Mouse (Mus musculus): ENCODE measurements at regions not wholly inside any gene's neighbourhood (a gene's known extent, or its start where the extent isn't known, plus 50 kb on each side); places are given as distances from the start of the nearest gene placed in this dataset.

DNA sequence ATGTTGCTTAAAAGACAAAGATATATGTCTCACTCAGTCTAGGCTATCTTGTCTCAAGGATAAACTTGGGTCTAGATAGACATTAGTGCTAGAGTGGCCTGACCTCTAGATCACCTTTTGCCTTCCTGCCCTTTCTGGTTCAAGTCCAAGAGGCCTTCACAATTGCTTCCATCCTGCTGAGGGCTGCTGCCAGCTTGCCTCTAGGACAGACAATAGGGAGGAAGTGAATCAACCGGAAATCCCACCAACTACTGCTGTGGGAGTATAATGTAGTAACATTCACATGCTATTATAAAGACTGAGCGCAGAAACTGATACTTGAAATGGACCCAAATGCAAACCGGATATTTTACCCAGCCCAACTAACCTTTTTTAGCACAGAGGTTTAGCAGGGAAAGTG, 239.4 kb upstream of the Epha4 start:
- Histone ChIP-seq H3K9ac (ENCODE audit: low read length) (no peak overlapping the region), H3K27me3 (replicated peaks; ENCODE audit: control insufficient read depth, insufficient read depth, low read length) (no peaks in the 10 kb centered on the region), H3K4me2 (ENCODE audit: low read length) (no peak overlapping the region), H3K9me3 (ENCODE audit: control insufficient read depth, low read length) (0 out of 2 replicates have a peak, but pooled peaks cover 2% of the 10 kb centered on the region), H3K36me3 (ENCODE audit: control insufficient read depth, insufficient read depth, low read length) (no peaks in the 10 kb centered on the region), H3K4me1 (replicated peaks; ENCODE audit: control insufficient read depth, insufficient read depth, low read length) (no peaks in the 10 kb centered on the region), H3K27ac (ENCODE audit: low read depth) (no peak overlapping the region), H3K4me3 (ENCODE audit: low read depth, low read length) (no peak overlapping the region)
- no peak for DNase-seq (ENCODE audit: low spot score)
- no peak for ATAC-seq (replicated peaks; ENCODE audit: low FRiP score, low TSS enrichment, low read depth)
- 92% methylated on average over 3 of the region's 3 CpGs for WGBS

- DNase-seq (ENCODE audit: low spot score): no peak
- no peaks in the 10 kb centered on the region for H3K27me3 ChIP-seq (replicated peaks; ENCODE audit: control insufficient read depth, insufficient read depth, low read length)
- no peaks in the 10 kb centered on the region for H3K9me3 ChIP-seq (ENCODE audit: control insufficient read depth, low read length)
- no peak overlapping the region for H3K27ac ChIP-seq (ENCODE audit: low read depth)
- H3K36me3 ChIP-seq (ENCODE audit: control insufficient read depth, insufficient read depth, low read length): no peaks in the 10 kb centered on the region
- 50% methylated on average over 2 of the region's 2 CpGs for whole genome bisulfite sequencing
- no peak overlapping the region for H3K4me3 ChIP-seq (ENCODE audit: low read depth, low read length)
- no peaks in the 10 kb centered on the region for H3K4me1 ChIP-seq (replicated peaks; ENCODE audit: control insufficient read depth, insufficient read depth, low read length)
- H3K4me2 ChIP-seq (ENCODE audit: low read length): no peak overlapping the region
- no peak for ATAC-seq (replicated peaks; ENCODE audit: low FRiP score, low TSS enrichment, low read depth)
- H3K9ac ChIP-seq (ENCODE audit: low read length): no peak overlapping the region
These were observed 233.9 kb upstream of the Epha4 start for GRCm38 (mm10) chr1:77748483-77749465.

- H3K4me2 ChIP-seq (ENCODE audit: low read length): no peak overlapping the region
- no peak for ATAC-seq (replicated peaks; ENCODE audit: low FRiP score, low TSS enrichment, low read depth)
- no peaks in the 10 kb centered on the region for H3K36me3 ChIP-seq (ENCODE audit: control insufficient read depth, insufficient read depth, low read length)
- no peaks in the 10 kb centered on the region for H3K9me3 ChIP-seq (ENCODE audit: control insufficient read depth, low read length)
- H3K27ac ChIP-seq (ENCODE audit: low read depth): no peak overlapping the region
- H3K4me3 ChIP-seq (ENCODE audit: low read depth, low read length): no peak overlapping the region
- no peaks in the 10 kb centered on the region for H3K4me1 ChIP-seq (replicated peaks; ENCODE audit: control insufficient read depth, insufficient read depth, low read length)
- H3K9ac ChIP-seq (ENCODE audit: low read length): no peak overlapping the region
- H3K27me3 ChIP-seq (replicated peaks; ENCODE audit: control insufficient read depth, insufficient read depth, low read length): no peaks in the 10 kb centered on the region
- DNase-seq (ENCODE audit: low spot score): no peak
- WGBS: 85% methylated on average over 10 of the region's 10 CpGs
These were observed 217.2 kb upstream of the Epha4 start for GRCm38 (mm10) chr1:77732099-77732498.

GRCm38 (mm10) chr1:77727561-77727960, 212.7 kb upstream of the Epha4 start:
- no peak overlapping the region for H3K4me2 ChIP-seq (ENCODE audit: low read length)
- H3K9ac ChIP-seq (ENCODE audit: low read length): no peak overlapping the region
- no peaks in the 10 kb centered on the region for H3K27me3 ChIP-seq (replicated peaks; ENCODE audit: control insufficient read depth, insufficient read depth, low read length)
- H3K36me3 ChIP-seq (ENCODE audit: control insufficient read depth, insufficient read depth, low read length): no peaks in the 10 kb centered on the region
- no peak for DNase-seq (ENCODE audit: low spot score)
- ATAC-seq (replicated peaks; ENCODE audit: low FRiP score, low TSS enrichment, low read depth): no peak
- H3K27ac ChIP-seq (ENCODE audit: low read depth): no peak overlapping the region
- no peaks in the 10 kb centered on the region for H3K9me3 ChIP-seq (ENCODE audit: control insufficient read depth, low read length)
- no peak overlapping the region for H3K4me3 ChIP-seq (ENCODE audit: low read depth, low read length)
- 77% methylated on average over 2 of the region's 2 CpGs for WGBS
- H3K4me1 ChIP-seq (replicated peaks; ENCODE audit: control insufficient read depth, insufficient read depth, low read length): no peaks in the 10 kb centered on the region

- H3K4me1 ChIP-seq (replicated peaks; ENCODE audit: control insufficient read depth, insufficient read depth, low read length): no peaks in the 10 kb centered on the region
- ATAC-seq (replicated peaks; ENCODE audit: low FRiP score, low TSS enrichment, low read depth) (no peak), DNase-seq (ENCODE audit: low spot score) (no peak)
- no peak overlapping the region for H3K4me3 ChIP-seq (ENCODE audit: low read depth, low read length)
- no peak overlapping the region for H3K9ac ChIP-seq (ENCODE audit: low read length)
- no peaks in the 10 kb centered on the region for H3K9me3 ChIP-seq (ENCODE audit: control insufficient read depth, low read length)
- H3K27ac ChIP-seq (ENCODE audit: low read depth): no peak overlapping the region
- H3K36me3 ChIP-seq (ENCODE audit: control insufficient read depth, insufficient read depth, low read length): no peaks in the 10 kb centered on the region
- H3K4me2 ChIP-seq (ENCODE audit: low read length): no peak overlapping the region
- no peaks in the 10 kb centered on the region for H3K27me3 ChIP-seq (replicated peaks; ENCODE audit: control insufficient read depth, insufficient read depth, low read length)
- 90% methylated on average over 8 of the region's 8 CpGs for WGBS
These were observed 208.4 kb upstream of the Epha4 start for GRCm38 (mm10) chr1:77723246-77723645.

- Histone ChIP-seq H3K4me3 (ENCODE audit: low read depth, low read length) (no peak overlapping the region), H3K27ac (ENCODE audit: low read depth) (no peak overlapping the region), H3K27me3 (replicated peaks; ENCODE audit: control insufficient read depth, insufficient read depth, low read length) (no peaks in the 10 kb centered on the region), H3K36me3 (ENCODE audit: control insufficient read depth, insufficient read depth, low read length) (no peaks in the 10 kb centered on the region), H3K9ac (ENCODE audit: low read length) (no peak overlapping the region), H3K4me1 (replicated peaks; ENCODE audit: control insufficient read depth, insufficient read depth, low read length) (no peaks in the 10 kb centered on the region), H3K9me3 (ENCODE audit: control insufficient read depth, low read length) (no peaks in the 10 kb centered on the region), H3K4me2 (ENCODE audit: low read length) (no peak overlapping the region)
- DNase-seq (ENCODE audit: low spot score) (no peak), ATAC-seq (replicated peaks; ENCODE audit: low FRiP score, low TSS enrichment, low read depth) (no peak)
- 87% methylated on average over 1 of the region's 1 CpGs for WGBS
These were observed 206.0 kb upstream of the Epha4 start for GRCm38 (mm10) chr1:77720859-77721258.

DNA sequence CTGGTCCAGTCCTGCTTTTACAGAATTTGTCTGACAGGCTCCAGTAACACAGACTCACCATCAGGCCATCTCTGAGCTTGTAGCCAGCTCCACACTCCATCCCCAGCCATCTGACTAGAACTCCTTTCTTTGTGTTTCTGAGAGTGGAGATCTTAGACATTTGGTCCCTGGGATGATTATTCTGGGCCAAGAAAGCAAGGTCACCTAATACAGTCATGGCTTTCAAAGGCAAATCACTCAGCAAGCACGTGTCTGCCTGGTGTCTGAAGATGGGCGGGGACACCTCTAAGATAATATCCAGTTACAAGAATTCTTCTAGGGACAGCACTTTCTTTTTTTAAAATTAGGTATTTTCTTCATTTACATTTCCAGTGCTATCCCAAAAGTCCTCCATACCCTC, 198.1 kb upstream of the Epha4 start:
- H3K36me3 ChIP-seq (ENCODE audit: control insufficient read depth, insufficient read depth, low read length): no peaks in the 10 kb centered on the region
- no peak overlapping the region for H3K4me3 ChIP-seq (ENCODE audit: low read depth, low read length)
- H3K9ac ChIP-seq (ENCODE audit: low read length): no peak overlapping the region
- no peaks in the 10 kb centered on the region for H3K4me1 ChIP-seq (replicated peaks; ENCODE audit: control insufficient read depth, insufficient read depth, low read length)
- DNase-seq (ENCODE audit: low spot score) (no peak), ATAC-seq (replicated peaks; ENCODE audit: low FRiP score, low TSS enrichment, low read depth) (no peak)
- no peaks in the 10 kb centered on the region for H3K9me3 ChIP-seq (ENCODE audit: control insufficient read depth, low read length)
- no peak overlapping the region for H3K4me2 ChIP-seq (ENCODE audit: low read length)
- WGBS: 61% methylated on average over 2 of the region's 2 CpGs
- no peaks in the 10 kb centered on the region for H3K27me3 ChIP-seq (replicated peaks; ENCODE audit: control insufficient read depth, insufficient read depth, low read length)
- no peak overlapping the region for H3K27ac ChIP-seq (ENCODE audit: low read depth)

GRCm38 (mm10) chr1:77708202-77709020, 193.5 kb upstream of the Epha4 start:
- WGBS: 23% methylated on average over 14 of the region's 14 CpGs
- DNase-seq (ENCODE audit: low spot score): peak; percentile 51
- H3K27me3 ChIP-seq (replicated peaks; ENCODE audit: control insufficient read depth, insufficient read depth, low read length): no peaks in the 10 kb centered on the region
- no peaks in the 10 kb centered on the region for H3K36me3 ChIP-seq (ENCODE audit: control insufficient read depth, insufficient read depth, low read length)
- no peaks in the 10 kb centered on the region for H3K9me3 ChIP-seq (ENCODE audit: control insufficient read depth, low read length)
- no peak for ATAC-seq (replicated peaks; ENCODE audit: low FRiP score, low TSS enrichment, low read depth)
- no peak overlapping the region for H3K9ac ChIP-seq (ENCODE audit: low read length)
- no peak overlapping the region for H3K4me2 ChIP-seq (ENCODE audit: low read length)
- H3K4me1 ChIP-seq (replicated peaks; ENCODE audit: control insufficient read depth, insufficient read depth, low read length): no peaks in the 10 kb centered on the region
- H3K27ac ChIP-seq (ENCODE audit: low read depth): no peak overlapping the region
- H3K4me3 ChIP-seq (ENCODE audit: low read depth, low read length): no peak overlapping the region
